Mouse (Mus musculus): ENCODE measurements at regions not wholly inside any gene's neighbourhood (a gene's known extent, or its start where the extent isn't known, plus 50 kb on each side); places are given as distances from the start of the nearest gene placed in this dataset.
"Not testable (repeated sequence)": the region's sequence is repeated elsewhere in the genome, so short reads cannot be mapped to it uniquely, and the experiment has no call there.

GRCm38 (mm10) chr2:78418561-78419338, 449.2 kb upstream of the Ube2e3 start:
- DNase-seq (ENCODE audit: low spot score in 2 of 2): peak; percentile 47 to 49

GRCm38 (mm10) chr2:78416574-78417109, 451.3 kb upstream of the Ube2e3 start:
- no peak for DNase-seq (ENCODE audit: low spot score in 2 of 2)

GRCm38 (mm10) chr2:78412985-78413384, 454.9 kb upstream of the Ube2e3 start:
- no peak for DNase-seq (ENCODE audit: low spot score in 2 of 2)

- no peak for DNase-seq (ENCODE audit: low spot score in 2 of 2)
These were observed 457.7 kb upstream of the Cwc22 start for GRCm38 (mm10) chr2:78403890-78404289.

GRCm38 (mm10) chr2:78399236-78399635, 453.1 kb upstream of the Cwc22 start:
- no peak for DNase-seq (ENCODE audit: low spot score in 2 of 2)

GRCm38 (mm10) chr2:78396924-78397323, 450.7 kb upstream of the Cwc22 start:
- no peak for DNase-seq (ENCODE audit: low spot score in 2 of 2)

- DNase-seq (ENCODE audit: low spot score in 2 of 2): no peak
These were observed 446.9 kb upstream of the Cwc22 start for GRCm38 (mm10) chr2:78393090-78393489.

GRCm38 (mm10) chr2:78392425-78392824, 446.2 kb upstream of the Cwc22 start:
- no peak for DNase-seq (ENCODE audit: low spot score in 2 of 2)

- DNase-seq (ENCODE audit: low spot score in 2 of 2): no peak
These were observed 441.8 kb upstream of the Cwc22 start for GRCm38 (mm10) chr2:78388001-78388400.

- no peak for DNase-seq (ENCODE audit: low spot score in 2 of 2)
These were observed 435.1 kb upstream of the Cwc22 start for GRCm38 (mm10) chr2:78381234-78381633.

GRCm38 (mm10) chr2:78331736-78332475, 385.7 kb upstream of the Cwc22 start:
- DNase-seq (ENCODE audit: low spot score in 2 of 2): peak; percentile 53 to 61

- no peak for DNase-seq (ENCODE audit: low spot score in 2 of 2)
These were observed 379.9 kb upstream of the Cwc22 start for GRCm38 (mm10) chr2:78326091-78326490.

- no peak for DNase-seq (ENCODE audit: low spot score in 2 of 2)
These were observed 376.2 kb upstream of the Cwc22 start for GRCm38 (mm10) chr2:78322216-78322965.

- DNase-seq (ENCODE audit: low spot score in 2 of 2): no peak
These were observed 365.8 kb upstream of the Cwc22 start for GRCm38 (mm10) chr2:78311766-78312491.

- no peak for DNase-seq (ENCODE audit: low spot score in 2 of 2)
These were observed 363.2 kb upstream of the Cwc22 start for GRCm38 (mm10) chr2:78309361-78309760.

- DNase-seq (ENCODE audit: low spot score in 2 of 2): no peak
These were observed 360.7 kb upstream of the Cwc22 start for GRCm38 (mm10) chr2:78306897-78307296.

- DNase-seq (ENCODE audit: low spot score in 2 of 2): no peak
These were observed 345.5 kb upstream of the Cwc22 start for GRCm38 (mm10) chr2:78291665-78292064.

GRCm38 (mm10) chr2:78284806-78285205, 338.6 kb upstream of the Cwc22 start:
- DNase-seq (ENCODE audit: low spot score in 2 of 2): no peak

GRCm38 (mm10) chr2:78283605-78284004, 337.4 kb upstream of the Cwc22 start:
- DNase-seq (ENCODE audit: low spot score in 2 of 2): peak in 1 of 2 experiments; percentile 17

GRCm38 (mm10) chr2:78281846-78282245, 335.7 kb upstream of the Cwc22 start:
- DNase-seq (ENCODE audit: low spot score in 2 of 2): not testable (repeated sequence)

GRCm38 (mm10) chr2:78280219-78280915, 334.2 kb upstream of the Cwc22 start:
- peak; percentile 23 to 24 for DNase-seq (ENCODE audit: low spot score in 2 of 2)

Data from heart, adult 9 months (tissue).